In the genomic region with DNA sequence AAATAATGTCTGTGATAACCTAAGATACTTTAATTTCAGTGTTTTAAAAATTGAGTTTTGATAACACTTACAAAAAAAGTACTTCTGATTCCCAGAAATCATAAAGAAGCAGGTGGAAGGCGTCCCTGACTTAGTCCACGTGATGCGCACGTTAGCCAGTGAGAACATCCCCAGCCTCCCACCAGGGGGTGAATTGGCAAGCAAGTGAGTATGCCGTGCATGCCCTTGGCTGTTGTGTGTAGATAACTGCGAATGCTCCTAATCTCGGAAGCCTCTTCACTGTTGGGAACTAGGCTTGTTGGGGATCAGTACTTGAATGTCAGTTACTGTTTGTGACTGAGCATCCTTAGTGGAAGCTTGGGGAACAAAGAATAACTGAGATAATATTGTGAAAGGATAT, we compare ENCODE assay signal across 10 mouse cellular contexts. TPM values are rescaled to one million over a fixed set of nuclear protein-coding genes. Genes with fewer than 3 reads are reported as not detected.
A peak's percentile ranks its signal among the peaks of the same experiment; 100 is the strongest.
DNase-seq lines count a peak whose midpoint lies in the region; ATAC-seq lines count a peak whose summit lies in the region.
"Had no signal": no experiment of that assay in that cellular context is flagged by ENCODE, and none has a peak within 500 bp of the region (broad histone marks: within the 10 kb centered on the region; RNA-seq: fewer than 3 reads in every experiment).

No protein-coding gene starts in this region.

- WGBS in liver, embryonic 12.5 days (ENCODE audit: insufficient replicate concordance): 41% methylated on average over 7 of the region's 7 CpGs

- no peak overlapping the region for H3K4me3 ChIP-seq in liver, embryonic 12.5 days
- H3K4me3 ChIP-seq: embryonic facial prominence, embryonic 12.5 days had no signal

- DNase-seq in ovary, adult 18-20 months (ENCODE audit: low spot score): peak; percentile 21
- DNase-seq in ovary, postnatal 14 days (ENCODE audit: low spot score): no peak
- DNase-seq in cerebellum, adult 18-20 months: peak; percentile 59 to 63
- DNase-seq in testis, postnatal 14 days (ENCODE audit: low spot score): peak; percentile 26
- DNase-seq in frontal cortex, postnatal 14 days (ENCODE audit: low spot score in 2 of 2): no peak
- DNase-seq in left cerebral cortex, postnatal 36 days (ENCODE audit: low spot score in 2 of 2): no peak
- DNase-seq: gastrocnemius, postnatal 36 days; kidney, adult 8-10 months had no signal

- ATAC-seq in liver, embryonic 12.5 days: peak; percentile 97

- no peak overlapping the region for H3K4me2 ChIP-seq in liver, embryonic 12.5 days
- H3K4me2 ChIP-seq: embryonic facial prominence, embryonic 12.5 days had no signal

- no peak overlapping the region for H3K9ac ChIP-seq in liver, embryonic 12.5 days
- H3K9ac ChIP-seq: embryonic facial prominence, embryonic 12.5 days had no signal

- intact Hi-C loops in left cerebral cortex, postnatal 36 days (cut with DNase I): no loop called here

- H3K27ac ChIP-seq in liver, embryonic 12.5 days: no peak overlapping the region
- H3K27ac ChIP-seq: embryonic facial prominence, embryonic 12.5 days had no signal

- no peaks in the 10 kb centered on the region for H3K27me3 ChIP-seq in liver, embryonic 12.5 days (replicated peaks)
- H3K27me3 ChIP-seq: embryonic facial prominence, embryonic 12.5 days had no signal

- no peaks in the 10 kb centered on the region for H3K9me3 ChIP-seq in liver, embryonic 12.5 days (replicated peaks)
- H3K9me3 ChIP-seq: embryonic facial prominence, embryonic 12.5 days had no signal

- peaks cover 11% of the 10 kb centered on the region for H3K4me1 ChIP-seq in liver, embryonic 12.5 days
- H3K4me1 ChIP-seq: embryonic facial prominence, embryonic 12.5 days had no signal

- peaks cover 57% of the 10 kb centered on the region for H3K36me3 ChIP-seq in liver, embryonic 12.5 days

RNA-seq across cellular contexts. Expression of gene Ppm1a, which starts 33.3 kb away (rescaled TPM):
- polyA plus RNA-seq in liver, embryonic 12.5 days (2016; fragmentation: Nextera tagmentation; extraction: Ambion mirVana): 47.3 and 52.6 TPM in 2 replicates
- 100 to 1,000 TPM; 317 to 347 TPM for total RNA-seq in left cerebral cortex, postnatal 36 days (2021)

Comparison
In these comparisons a context has a peak if more than half of its experiments do, and no peak if none do; other contexts are left out.
1. DNase-seq: peak in ovary, adult 18-20 months (single experiment), cerebellum, adult 18-20 months (2 of 2) and testis, postnatal 14 days (single experiment); none in ovary, postnatal 14 days (single experiment), frontal cortex, postnatal 14 days (0 of 2) and left cerebral cortex, postnatal 36 days (0 of 2).